Mouse (Mus musculus): ENCODE data around the gene Fam25c. TPM values are rescaled to one million over a fixed set of nuclear protein-coding genes. Genes with fewer than 3 reads are reported as not detected.

Fam25c gene
- polyA plus RNA-seq, 1 experiment from 2014 or later = 23.6 TPM

- Histone ChIP-seq H3K9me3 (replicated peaks; ENCODE audit: control insufficient read depth, low read length) (no peaks in the 10 kb centered on the region), H3K36me3 (ENCODE audit: control insufficient read depth, insufficient read depth, low read length) (no peaks in the 10 kb centered on the region), H3K27ac (ENCODE audit: low read length) (no peak overlapping the region), H3K4me2 (ENCODE audit: low read depth, low read length) (no peak overlapping the region), H3K9ac (ENCODE audit: low read length) (no peak overlapping the region), H3K4me3 (replicated peaks; ENCODE audit: low read length) (no peak overlapping the region), H3K4me1 (ENCODE audit: control insufficient read depth, insufficient read depth, low read length) (peaks cover 5% of the 10 kb centered on the region; the same call in 1 of the 2 replicates), H3K27me3 (ENCODE audit: control insufficient read depth, insufficient read depth, low read length) (no peaks in the 10 kb centered on the region)
- WGBS = 46% methylated on average over 5 of the region's 5 CpGs
- ATAC-seq (ENCODE audit: insufficient read depth, low FRiP score) = no peak
Observed at GRCm38 (mm10) chr14:34359676-34360244, 4.5 kb upstream of the Fam25c start.

DNA sequence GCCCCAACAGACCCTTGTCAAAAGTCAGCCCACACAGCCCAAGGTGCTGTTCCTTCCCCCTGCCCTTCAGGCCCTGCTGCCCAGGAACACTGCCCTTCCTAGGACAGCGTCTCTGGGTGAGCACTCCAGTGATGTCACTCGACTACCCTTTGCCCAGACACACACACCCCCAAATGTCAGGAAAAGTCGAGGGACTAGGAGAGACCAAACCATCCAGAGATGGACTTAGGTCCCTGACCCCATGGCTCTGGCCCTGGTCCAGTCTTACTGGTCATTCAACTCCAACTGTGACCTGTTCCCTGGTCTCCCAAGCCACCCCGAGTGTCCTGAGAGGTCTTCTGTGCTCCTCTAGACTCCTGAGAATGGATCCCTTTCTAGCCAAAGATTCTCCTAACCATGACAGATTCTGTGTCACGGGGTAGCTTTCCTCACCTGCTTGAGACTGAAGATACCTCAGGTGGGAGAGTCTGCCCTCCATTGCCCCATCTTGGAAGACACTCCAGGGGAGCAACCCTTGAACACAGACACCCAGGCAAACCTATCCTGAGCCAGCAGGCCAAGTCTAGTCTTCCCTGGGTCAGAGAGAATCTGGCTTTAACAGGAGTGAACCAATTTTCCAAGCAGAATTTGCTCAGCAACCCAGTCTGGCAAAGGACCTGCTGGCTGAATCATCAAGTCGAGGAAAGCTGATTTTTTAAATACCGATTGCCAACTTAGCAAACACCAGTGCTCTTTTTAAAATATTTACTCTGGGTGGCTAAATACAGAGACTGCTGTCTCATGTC is 2.6 kb upstream of the Fam25c start:
- H3K4me2 ChIP-seq (ENCODE audit: low read depth, low read length) = no peak overlapping the region
- H3K4me1 ChIP-seq (ENCODE audit: control insufficient read depth, insufficient read depth, low read length) = peaks cover 5% of the 10 kb centered on the region; the same call in 1 of the 2 replicates
- ATAC-seq (ENCODE audit: insufficient read depth, low FRiP score) = no peak
- H3K36me3 ChIP-seq (ENCODE audit: control insufficient read depth, insufficient read depth, low read length) = no peaks in the 10 kb centered on the region
- H3K9ac ChIP-seq (ENCODE audit: low read length) = no peak overlapping the region
- WGBS = 62% methylated on average over 7 of the region's 7 CpGs
- no peaks in the 10 kb centered on the region for H3K9me3 ChIP-seq (replicated peaks; ENCODE audit: control insufficient read depth, low read length)
- H3K27me3 ChIP-seq (ENCODE audit: control insufficient read depth, insufficient read depth, low read length) = no peaks in the 10 kb centered on the region
- H3K4me3 ChIP-seq (replicated peaks; ENCODE audit: low read length) = no peak overlapping the region
- H3K27ac ChIP-seq (ENCODE audit: low read length) = no peak overlapping the region

DNA sequence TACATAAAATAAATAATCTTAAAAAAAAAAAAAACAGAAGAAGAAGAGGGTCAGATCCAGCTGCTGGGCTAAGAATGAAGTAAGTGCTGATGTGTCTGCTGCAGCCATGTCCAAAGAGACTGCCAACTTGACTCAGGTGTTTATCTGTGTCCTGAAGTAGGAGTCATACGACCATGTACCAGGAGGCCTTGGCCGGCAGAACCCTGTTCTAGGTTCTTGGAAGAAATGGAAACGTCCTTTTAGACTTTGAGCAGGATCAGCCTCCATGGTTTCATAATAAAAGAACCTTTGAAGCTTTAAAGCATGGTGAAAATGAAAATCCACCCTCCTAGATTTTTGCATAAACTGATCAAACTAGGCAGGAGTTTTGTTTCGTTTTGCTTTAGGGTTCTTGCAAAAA is 777 bp downstream of the Fam25c start:
- no peak overlapping the region for H3K27ac ChIP-seq (ENCODE audit: low read length)
- no peak for ATAC-seq (ENCODE audit: insufficient read depth, low FRiP score)
- no peaks in the 10 kb centered on the region for H3K36me3 ChIP-seq (ENCODE audit: control insufficient read depth, insufficient read depth, low read length)
- no peaks in the 10 kb centered on the region for H3K27me3 ChIP-seq (ENCODE audit: control insufficient read depth, insufficient read depth, low read length)
- H3K4me3 ChIP-seq (replicated peaks; ENCODE audit: low read length) = no peak overlapping the region
- H3K4me2 ChIP-seq (ENCODE audit: low read depth, low read length) = no peak overlapping the region
- H3K4me1 ChIP-seq (ENCODE audit: control insufficient read depth, insufficient read depth, low read length) = peaks cover 3% of the 10 kb centered on the region; the same call in 1 of the 2 replicates
- H3K9me3 ChIP-seq (replicated peaks; ENCODE audit: control insufficient read depth, low read length) = no peaks in the 10 kb centered on the region
- no peak overlapping the region for H3K9ac ChIP-seq (ENCODE audit: low read length)
- WGBS = 73% methylated on average over 4 of the region's 4 CpGs

DNA sequence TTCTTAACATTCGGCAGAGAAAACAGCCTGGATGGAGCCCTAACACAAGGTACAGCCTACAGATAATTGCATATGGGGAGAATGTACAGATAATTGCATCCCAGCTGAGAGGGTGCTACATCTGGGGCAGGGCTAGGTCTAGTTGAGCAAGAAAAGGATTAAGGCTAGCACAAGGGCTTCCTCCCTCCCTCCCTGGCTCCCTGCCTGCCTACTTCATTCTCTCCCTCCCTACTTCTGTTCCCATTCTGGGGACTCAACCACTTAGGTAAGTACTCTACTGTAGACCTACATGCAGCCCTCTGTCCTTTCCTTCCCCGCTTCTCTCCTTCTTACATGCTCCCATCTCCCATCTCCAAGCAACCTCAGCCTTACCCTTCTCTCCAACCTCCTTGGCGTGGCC is 1.9 kb downstream of the Fam25c start:
- Histone ChIP-seq H3K9me3 (replicated peaks; ENCODE audit: control insufficient read depth, low read length) (no peaks in the 10 kb centered on the region), H3K36me3 (ENCODE audit: control insufficient read depth, insufficient read depth, low read length) (no peaks in the 10 kb centered on the region), H3K27me3 (ENCODE audit: control insufficient read depth, insufficient read depth, low read length) (no peaks in the 10 kb centered on the region), H3K27ac (ENCODE audit: low read length) (no peak overlapping the region), H3K4me2 (ENCODE audit: low read depth, low read length) (no peak overlapping the region), H3K9ac (ENCODE audit: low read length) (no peak overlapping the region), H3K4me3 (replicated peaks; ENCODE audit: low read length) (no peak overlapping the region), H3K4me1 (ENCODE audit: control insufficient read depth, insufficient read depth, low read length) (peaks cover 6% of the 10 kb centered on the region; the same call in 1 of the 2 replicates)
- ATAC-seq (ENCODE audit: insufficient read depth, low FRiP score) = no peak
- WGBS = 87% methylated on average over 3 of the region's 3 CpGs

- peaks cover 4% of the 10 kb centered on the region; the same call in 1 of the 2 replicates for H3K4me1 ChIP-seq (ENCODE audit: control insufficient read depth, insufficient read depth, low read length)
- no peaks in the 10 kb centered on the region for H3K27me3 ChIP-seq (ENCODE audit: control insufficient read depth, insufficient read depth, low read length)
- H3K4me3 ChIP-seq (replicated peaks; ENCODE audit: low read length) = no peak overlapping the region
- H3K9ac ChIP-seq (ENCODE audit: low read length) = no peak overlapping the region
- H3K36me3 ChIP-seq (ENCODE audit: control insufficient read depth, insufficient read depth, low read length) = no peaks in the 10 kb centered on the region
- no peak overlapping the region for H3K27ac ChIP-seq (ENCODE audit: low read length)
- 55% methylated on average over 6 of the region's 6 CpGs for WGBS
- no peaks in the 10 kb centered on the region for H3K9me3 ChIP-seq (replicated peaks; ENCODE audit: control insufficient read depth, low read length)
- no peak for ATAC-seq (ENCODE audit: insufficient read depth, low FRiP score)
- no peak overlapping the region for H3K4me2 ChIP-seq (ENCODE audit: low read depth, low read length)
Observed at GRCm38 (mm10) chr14:34352523-34352922, 2.7 kb downstream of the Fam25c start.

- H3K9me3 ChIP-seq (replicated peaks; ENCODE audit: control insufficient read depth, low read length) = no peaks in the 10 kb centered on the region
- no peaks in the 10 kb centered on the region for H3K36me3 ChIP-seq (ENCODE audit: control insufficient read depth, insufficient read depth, low read length)
- no peak overlapping the region for H3K4me3 ChIP-seq (replicated peaks; ENCODE audit: low read length)
- H3K4me2 ChIP-seq (ENCODE audit: low read depth, low read length) = no peak overlapping the region
- H3K27ac ChIP-seq (ENCODE audit: low read length) = no peak overlapping the region
- WGBS = 52% methylated on average over 3 of the region's 3 CpGs
- H3K9ac ChIP-seq (ENCODE audit: low read length) = no peak overlapping the region
- H3K27me3 ChIP-seq (ENCODE audit: control insufficient read depth, insufficient read depth, low read length) = no peaks in the 10 kb centered on the region
- ATAC-seq (ENCODE audit: insufficient read depth, low FRiP score) = no peak
- H3K4me1 ChIP-seq (ENCODE audit: control insufficient read depth, insufficient read depth, low read length) = peaks cover 4% of the 10 kb centered on the region; the same call in 1 of the 2 replicates
Observed at GRCm38 (mm10) chr14:34351660-34352059, 3.6 kb downstream of the Fam25c start.

DNA sequence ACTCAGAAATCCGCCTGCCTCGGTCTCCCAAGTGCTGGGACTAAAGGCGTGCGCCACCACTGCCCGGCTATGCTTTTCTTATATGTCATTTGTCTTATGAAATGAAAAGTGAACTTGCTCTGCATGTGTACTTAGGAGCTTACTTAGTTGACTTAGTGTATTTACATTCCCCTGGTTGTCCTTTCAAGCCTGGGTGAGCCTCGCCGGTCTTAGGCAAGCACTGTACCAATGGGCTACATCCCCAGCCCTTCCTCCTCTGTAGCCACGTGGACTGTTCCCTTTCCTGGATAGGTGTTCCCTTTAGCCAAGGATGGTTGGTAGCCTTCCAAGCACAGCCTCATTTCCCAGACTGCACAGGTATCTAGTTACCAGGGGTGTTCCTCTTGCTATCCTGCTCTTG is 6.2 kb downstream of the Fam25c start:
- Histone ChIP-seq H3K4me2 (ENCODE audit: low read depth, low read length) (no peak overlapping the region), H3K36me3 (ENCODE audit: control insufficient read depth, insufficient read depth, low read length) (no peaks in the 10 kb centered on the region), H3K27ac (ENCODE audit: low read length) (no peak overlapping the region), H3K4me3 (replicated peaks; ENCODE audit: low read length) (no peak overlapping the region), H3K27me3 (ENCODE audit: control insufficient read depth, insufficient read depth, low read length) (no peaks in the 10 kb centered on the region), H3K9me3 (replicated peaks; ENCODE audit: control insufficient read depth, low read length) (no peaks in the 10 kb centered on the region), H3K9ac (ENCODE audit: low read length) (no peak overlapping the region; the same call in 1 of the 2 replicates), H3K4me1 (ENCODE audit: control insufficient read depth, insufficient read depth, low read length) (peaks cover 4% of the 10 kb centered on the region; the same call in 1 of the 2 replicates)
- WGBS = 53% methylated on average over 8 of the region's 8 CpGs
- peak; percentile 93 for ATAC-seq (ENCODE audit: insufficient read depth, low FRiP score)

DNA sequence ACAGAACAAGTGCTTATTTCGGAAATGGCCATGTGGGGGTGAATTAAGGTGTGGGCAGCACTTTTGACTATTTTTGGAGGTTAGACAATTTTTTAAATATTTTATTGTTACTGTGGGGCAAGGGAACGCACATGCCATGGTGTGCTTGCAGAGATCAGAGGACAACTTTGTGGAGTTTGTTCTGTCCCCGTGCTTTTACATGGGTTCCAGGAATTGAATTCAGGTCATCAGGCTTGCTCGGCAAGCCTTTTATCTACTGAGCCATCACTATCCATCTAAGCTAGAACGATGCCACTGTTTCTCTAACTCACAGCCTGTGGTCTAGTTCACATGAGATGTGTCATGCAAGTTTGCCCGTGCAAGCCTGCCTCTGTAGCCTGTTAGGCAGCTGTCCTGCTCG is 6.9 kb downstream of the Fam25c start:
- H3K4me3 ChIP-seq (replicated peaks; ENCODE audit: low read length) = no peak overlapping the region
- no peak overlapping the region for H3K4me2 ChIP-seq (ENCODE audit: low read depth, low read length)
- no peaks in the 10 kb centered on the region for H3K9me3 ChIP-seq (replicated peaks; ENCODE audit: control insufficient read depth, low read length)
- no peaks in the 10 kb centered on the region for H3K27me3 ChIP-seq (ENCODE audit: control insufficient read depth, insufficient read depth, low read length)
- no peak overlapping the region for H3K27ac ChIP-seq (ENCODE audit: low read length)
- no peak overlapping the region for H3K9ac ChIP-seq (ENCODE audit: low read length)
- peaks cover 4% of the 10 kb centered on the region; the same call in 1 of the 2 replicates for H3K4me1 ChIP-seq (ENCODE audit: control insufficient read depth, insufficient read depth, low read length)
- 71% methylated on average over 7 of the region's 7 CpGs for WGBS
- ATAC-seq (ENCODE audit: insufficient read depth, low FRiP score) = no peak
- 0 out of 2 replicates have a peak, but pooled peaks cover 3% of the 10 kb centered on the region for H3K36me3 ChIP-seq (ENCODE audit: control insufficient read depth, insufficient read depth, low read length)

DNA sequence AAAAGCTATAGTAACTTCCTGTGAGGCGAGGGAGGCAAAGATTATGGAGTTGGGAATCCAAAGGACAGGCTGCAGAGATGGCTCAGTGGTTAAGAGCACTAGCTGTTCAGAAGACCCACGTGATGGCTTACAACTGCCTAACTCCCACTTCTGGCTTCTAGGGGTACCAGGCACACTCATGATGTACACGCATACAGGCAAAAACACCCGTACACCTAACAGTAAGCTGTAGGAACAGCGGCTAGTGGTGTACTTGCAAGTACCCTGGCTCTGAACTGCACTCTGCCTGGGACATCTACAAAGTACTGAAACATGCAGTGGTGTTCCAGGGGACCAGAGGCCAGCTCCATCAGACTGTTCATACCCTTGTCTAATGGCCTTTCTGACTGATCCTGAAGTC is 8.1 kb downstream of the Fam25c start:
- Histone ChIP-seq H3K4me1 (ENCODE audit: control insufficient read depth, insufficient read depth, low read length) (peaks cover 4% of the 10 kb centered on the region; the same call in 1 of the 2 replicates), H3K4me2 (ENCODE audit: low read depth, low read length) (no peak overlapping the region)
- 93% methylated on average over 5 of the region's 5 CpGs for WGBS

More for the DNA sequence above, 8.1 kb downstream of the Fam25c start:
- ATAC-seq (ENCODE audit: insufficient read depth, low FRiP score) = no peak
- Histone ChIP-seq H3K27me3 (ENCODE audit: control insufficient read depth, insufficient read depth, low read length) (no peaks in the 10 kb centered on the region), H3K9ac (ENCODE audit: low read length) (no peak overlapping the region), H3K36me3 (ENCODE audit: control insufficient read depth, insufficient read depth, low read length) (peaks cover 10% of the 10 kb centered on the region; the same call in 1 of the 2 replicates), H3K9me3 (replicated peaks; ENCODE audit: control insufficient read depth, low read length) (no peaks in the 10 kb centered on the region), H3K27ac (ENCODE audit: low read length) (no peak overlapping the region), H3K4me3 (replicated peaks; ENCODE audit: low read length) (no peak overlapping the region)
